Mouse (Mus musculus) stomach, postnatal 0 days (tissue): Measurements from ENCODE around the gene Ccdc33. TPM values are rescaled to one million over a fixed set of nuclear protein-coding genes. Genes with fewer than 3 reads are reported as not detected.

Experiments used
- ATAC-seq: fragments of 200-750 bp; cut with Nextera tagmentation; 2 replicates; pipeline ENCODE4 v1.8.0; 2017; ENCODE audit not compliant: low FRiP score, low TSS enrichment
- DNase-seq: peaks from one replicate; pipeline ENCODE4 v3.0.0-alpha.2; 2016; ENCODE audit warnings: low spot score
- H3K27ac ChIP-seq: fragments of 300-500 bp; sonication (generic); replicated peaks from 2 replicates; pipeline ENCODE4 v1.5.1; 2014; ENCODE audit warnings: mild to moderate bottlenecking, control low read depth
- H3K27me3 ChIP-seq: fragments of 300-500 bp; sonication (generic); 2 replicates; pipeline ENCODE4 v1.6.1; 2014; ENCODE audit warnings: low read length; ENCODE audit not compliant: control insufficient read depth, insufficient read depth
- H3K36me3 ChIP-seq: fragments of 300-500 bp; sonication (generic); 2 replicates; pipeline ENCODE4 v1.6.1; 2014; ENCODE audit warnings: low read length, mixed read lengths; ENCODE audit not compliant: control insufficient read depth, insufficient read depth
- H3K4me1 ChIP-seq: fragments of 300-500 bp; sonication (generic); replicated peaks from 2 replicates; pipeline ENCODE4 v1.6.1; 2014; ENCODE audit warnings: antibody characterized with exemption; ENCODE audit not compliant: control insufficient read depth, insufficient read depth
- H3K4me2 ChIP-seq: fragments of 300-500 bp; sonication (generic); replicated peaks from 2 replicates; pipeline ENCODE4 v1.6.1; 2014; ENCODE audit warnings: low read depth, mild to moderate bottlenecking, control low read depth, moderate library complexity
- H3K4me3 ChIP-seq: fragments of 300-500 bp; sonication (generic); 2 replicates; pipeline ENCODE4 v1.5.1; 2014; ENCODE audit warnings: low read depth, low read length, control low read depth
- H3K9ac ChIP-seq: fragments of 300-500 bp; sonication (generic); 2 replicates; pipeline ENCODE4 v1.6.1; 2014; ENCODE audit warnings: mild to moderate bottlenecking, low read length, control low read depth, mixed read lengths
- H3K9me3 ChIP-seq: fragments of 300-500 bp; sonication (generic); 2 replicates; pipeline ENCODE4 v1.6.1; 2016; ENCODE audit warnings: low read length; ENCODE audit not compliant: control insufficient read depth
- CTCF ChIP-seq: IDR thresholded peaks from 2 replicates; pipeline ENCODE4 v1.5.1; 2016; ENCODE audit warnings: antibody characterized with exemption, low read depth, mild to moderate bottlenecking, moderate library complexity
- EP300 ChIP-seq: optimal IDR thresholded peaks from 2 replicates; pipeline ENCODE3; 2016; ENCODE audit warnings: antibody characterized with exemption
- WGBS: fragments of 180-500 bp; shearing (Covaris S2); extraction: QIAGEN DNeasy Blood & Tissue Kit; methylation state at CpG from one replicate; pipeline ENCODE4 v1.1.7; 2014; 5-methylcytosine and 5-hydroxymethylcytosine counted together
- polyA plus RNA-seq: library from polyadenylated mRNA; unstranded; fragments of >200 nt; fragmentation: Nextera tagmentation; extraction: Ambion mirVana; gene quantifications from 2 replicates; pipeline ENCODE4 v1.2.1, GENCODE M21; 2015

The Ccdc33 gene
- polyA plus RNA-seq, 1 experiment from 2014 or later, result not detected

DNA sequence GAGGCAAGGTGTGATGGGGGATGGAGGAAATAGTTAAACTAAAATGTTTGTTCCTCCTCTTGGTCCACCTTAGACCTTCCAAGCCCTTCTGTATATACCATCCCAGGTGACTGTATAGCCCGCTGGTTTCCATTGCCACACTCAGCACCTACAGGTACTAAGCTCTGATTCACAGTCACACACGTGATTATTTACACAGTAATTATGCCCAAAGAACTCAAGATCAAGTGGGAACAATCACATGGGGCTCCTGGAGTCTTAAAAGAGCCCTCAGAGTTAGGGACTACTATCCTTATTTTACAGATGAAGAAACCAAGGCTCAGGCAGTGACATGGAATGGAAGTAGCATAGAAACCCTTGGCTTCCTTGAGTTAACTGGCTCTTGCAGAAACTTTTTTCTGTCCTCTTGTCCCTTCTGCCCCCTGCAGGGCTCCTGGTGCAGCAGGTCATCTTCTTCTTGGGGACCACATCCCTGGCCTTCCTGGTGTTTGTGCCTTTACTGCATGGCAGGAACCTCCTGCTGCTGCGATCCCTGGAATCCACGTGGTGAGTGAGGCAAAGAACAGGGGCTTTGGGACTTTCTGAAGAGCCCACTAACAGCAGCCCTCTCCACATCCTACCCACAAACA, 32.2 kb upstream of the Ccdc33 start:
- Histone ChIP-seq H3K9me3 (no peaks in the 10 kb centered on the region), H3K36me3 (no peaks in the 10 kb centered on the region), H3K4me2 (no peak overlapping the region), H3K4me1 (0 out of 2 replicates have a peak, but pooled peaks cover 2% of the 10 kb centered on the region), H3K9ac (no peak overlapping the region), H3K4me3 (no peak overlapping the region), H3K27ac (no peak overlapping the region), H3K27me3 (no peaks in the 10 kb centered on the region)
- TF ChIP-seq CTCF (peak; percentile 57), EP300 (no peak)
- DNase-seq, result no peak
- WGBS, result 68% methylated on average over 4 of the region's 4 CpGs
- no peak for ATAC-seq

DNA sequence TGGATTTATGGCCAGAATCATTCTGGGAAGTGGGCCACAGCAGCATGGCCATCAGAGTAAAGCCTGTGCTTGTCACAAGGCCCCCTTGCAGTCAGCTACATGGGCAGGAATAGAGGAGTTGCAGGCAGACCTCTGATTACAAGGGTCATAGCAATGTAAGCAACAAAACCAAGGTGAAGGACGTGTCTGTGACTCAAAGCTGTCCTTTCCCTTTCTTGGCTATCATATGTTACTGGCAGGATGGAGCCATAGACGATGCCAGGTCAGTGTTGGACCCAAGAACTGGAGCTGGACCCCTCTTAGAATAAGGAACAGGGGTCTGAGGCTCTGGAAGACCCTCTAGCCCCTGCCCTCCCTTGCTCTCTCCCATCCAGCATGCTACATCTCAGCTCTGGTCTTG, 30.2 kb upstream of the Ccdc33 start:
- Histone ChIP-seq H3K9ac (no peak overlapping the region), H3K27ac (no peak overlapping the region), H3K27me3 (no peaks in the 10 kb centered on the region), H3K4me3 (no peak overlapping the region), H3K4me2 (no peak overlapping the region), H3K4me1 (peaks cover 2% of the 10 kb centered on the region; the same call in 1 of the 2 replicates), H3K36me3 (no peaks in the 10 kb centered on the region), H3K9me3 (no peaks in the 10 kb centered on the region)
- WGBS, result 49% methylated on average over 2 of the region's 2 CpGs
- DNase-seq (no peak), ATAC-seq (no peak)
- no peak for TF ChIP-seq CTCF
- TF ChIP-seq EP300, result no peak

DNA sequence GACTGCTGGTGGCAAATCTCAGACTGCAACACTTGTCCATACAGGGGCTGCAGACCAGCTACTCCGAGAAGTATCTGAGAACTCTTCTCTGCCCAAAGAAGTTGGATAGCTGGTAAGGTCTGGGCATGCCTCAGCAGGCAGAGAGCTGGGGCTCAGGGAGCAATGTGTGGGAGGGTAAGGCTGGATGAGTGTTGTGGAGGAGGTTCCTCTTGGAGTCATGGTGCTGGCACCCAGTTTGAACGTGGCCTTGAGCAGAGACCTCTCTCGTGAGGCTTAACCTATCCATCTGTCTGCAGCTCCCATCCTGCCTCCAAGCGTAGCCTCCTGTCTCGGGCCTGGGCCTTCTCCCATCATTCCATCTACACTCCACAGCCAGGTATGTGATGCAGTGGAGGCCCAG, 26.8 kb upstream of the Ccdc33 start:
- no peak for ATAC-seq

GRCm38 (mm10) chr9:58144664-58145063, 26.0 kb upstream of the Ccdc33 start:
- no peaks in the 10 kb centered on the region for H3K9me3 ChIP-seq
- H3K27ac ChIP-seq, result no peak overlapping the region
- no peaks in the 10 kb centered on the region for H3K27me3 ChIP-seq
- H3K4me1 ChIP-seq, result peaks cover 2% of the 10 kb centered on the region; the same call in 1 of the 2 replicates
- no peak overlapping the region for H3K4me3 ChIP-seq
- H3K4me2 ChIP-seq, result no peak overlapping the region
- TF ChIP-seq EP300, result no peak
- TF ChIP-seq CTCF, result no peak
- H3K36me3 ChIP-seq, result no peaks in the 10 kb centered on the region
- ATAC-seq (0 out of 2 replicates have a peak, but pooled peaks have one; percentile 34), DNase-seq (no peak)
- 38% methylated on average over 1 of the region's 1 CpGs for WGBS
- H3K9ac ChIP-seq, result no peak overlapping the region

More for the DNA sequence above, 26.8 kb upstream of the Ccdc33 start:
- no peaks in the 10 kb centered on the region for H3K27me3 ChIP-seq
- TF ChIP-seq CTCF (no peak), EP300 (no peak)
- no peaks in the 10 kb centered on the region for H3K36me3 ChIP-seq
- H3K4me3 ChIP-seq, result no peak overlapping the region
- 56% methylated on average over 5 of the region's 5 CpGs for WGBS
- H3K4me2 ChIP-seq, result no peak overlapping the region
- DNase-seq, result no peak
- H3K4me1 ChIP-seq, result no peaks in the 10 kb centered on the region; the same call in 1 of the 2 replicates
- H3K27ac ChIP-seq, result no peak overlapping the region
- no peak overlapping the region for H3K9ac ChIP-seq
- H3K9me3 ChIP-seq, result no peaks in the 10 kb centered on the region

DNA sequence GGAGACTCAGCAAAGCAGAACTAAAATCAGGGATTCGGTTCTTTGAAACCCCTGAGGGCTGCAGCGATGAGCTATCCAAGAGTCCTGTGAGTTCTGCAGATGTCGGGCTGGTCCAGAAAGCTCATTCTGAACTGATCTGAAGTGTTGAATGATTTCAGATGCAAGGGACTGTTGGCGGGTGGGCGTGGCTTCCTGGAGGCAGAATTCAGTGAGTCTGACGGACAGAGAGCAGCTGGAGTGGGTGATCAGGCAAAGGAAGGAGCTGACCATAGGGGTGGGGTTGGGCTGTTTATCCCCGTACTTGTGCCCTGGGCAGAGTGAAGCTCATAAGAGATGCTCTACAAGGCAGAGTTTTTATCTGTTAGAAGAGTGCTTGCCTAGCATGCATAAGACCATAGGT, 24.8 kb upstream of the Ccdc33 start:
- Histone ChIP-seq H3K9ac (no peak overlapping the region), H3K36me3 (no peaks in the 10 kb centered on the region), H3K9me3 (no peaks in the 10 kb centered on the region), H3K4me1 (peaks cover 2% of the 10 kb centered on the region; the same call in 1 of the 2 replicates), H3K4me3 (no peak overlapping the region), H3K27me3 (no peaks in the 10 kb centered on the region), H3K27ac (no peak overlapping the region), H3K4me2 (no peak overlapping the region)
- DNase-seq (no peak), ATAC-seq (no peak)
- 28% methylated on average over 7 of the region's 7 CpGs for WGBS
- no peak for TF ChIP-seq CTCF
- TF ChIP-seq EP300, result no peak

DNA sequence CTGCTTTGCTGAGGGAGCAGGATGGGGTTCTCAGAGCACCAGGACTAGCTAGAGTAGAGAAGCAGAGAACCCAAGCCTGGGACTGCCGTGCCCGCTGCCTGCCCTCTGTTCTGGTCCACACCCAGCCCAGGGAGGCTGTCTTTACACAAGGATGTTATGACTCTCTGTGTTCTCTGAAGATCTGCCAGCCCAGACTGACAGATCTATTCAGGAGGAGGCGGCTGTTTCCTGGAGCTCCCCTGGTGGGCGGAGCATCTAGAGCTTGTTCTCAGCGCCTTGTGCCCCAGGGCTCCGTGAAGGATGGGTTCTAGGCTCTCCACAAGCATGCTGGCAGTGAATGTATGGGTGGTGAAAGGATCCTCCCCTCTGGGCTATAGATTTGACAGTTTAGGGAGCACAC, 21.3 kb upstream of the Ccdc33 start:
- Histone ChIP-seq H3K4me3 (no peak overlapping the region), H3K9me3 (no peaks in the 10 kb centered on the region), H3K27ac (no peak overlapping the region), H3K9ac (no peak overlapping the region), H3K4me1 (peaks cover 2% of the 10 kb centered on the region; the same call in 1 of the 2 replicates), H3K36me3 (no peaks in the 10 kb centered on the region), H3K4me2 (no peak overlapping the region), H3K27me3 (no peaks in the 10 kb centered on the region)
- ATAC-seq (0 out of 2 replicates have a peak, but pooled peaks have one; percentile 39), DNase-seq (peak; percentile 36)
- TF ChIP-seq EP300 (no peak), CTCF (peak; percentile 27; the same call in 1 of the 2 replicates)
- WGBS, result 27% methylated on average over 6 of the region's 6 CpGs
